Mouse (Mus musculus) cerebellum, adult (tissue): ENCODE results near the gene Arhgef9.

Source experiments
- ATAC-seq: cut with Nextera tagmentation; 2 replicates; pipeline ENCODE4 v1.9.2; 2017; ENCODE audit warnings: mild to moderate bottlenecking, moderate library complexity, mixed read lengths; ENCODE audit not compliant: insufficient number of reproducible peaks, low FRiP score, low TSS enrichment

The Arhgef9 gene

DNA sequence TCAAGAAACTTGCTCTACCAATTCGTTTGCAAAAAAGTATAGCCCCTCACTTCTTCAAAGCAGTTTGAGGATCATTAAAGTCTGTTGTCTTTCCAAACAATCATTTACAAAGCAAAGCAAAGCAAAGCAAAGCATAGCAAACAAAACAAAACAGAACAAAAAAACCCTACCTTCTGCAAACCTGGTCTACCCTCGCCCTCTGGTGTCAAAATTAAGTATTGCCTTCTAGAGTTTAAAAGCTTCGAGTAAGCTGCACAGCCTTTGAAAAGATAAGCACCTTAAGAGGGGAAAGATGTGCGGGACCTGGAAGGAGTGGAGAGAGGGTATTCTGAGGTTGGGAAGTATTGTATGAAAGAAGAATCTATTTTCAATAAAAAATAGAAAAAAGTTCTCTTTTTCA lies 184.6 kb downstream of the Arhgef9 start:
- ATAC-seq: no peak
